Mouse (Mus musculus): Measurements from ENCODE around the gene Grik5.

Gene Grik5

DNA sequence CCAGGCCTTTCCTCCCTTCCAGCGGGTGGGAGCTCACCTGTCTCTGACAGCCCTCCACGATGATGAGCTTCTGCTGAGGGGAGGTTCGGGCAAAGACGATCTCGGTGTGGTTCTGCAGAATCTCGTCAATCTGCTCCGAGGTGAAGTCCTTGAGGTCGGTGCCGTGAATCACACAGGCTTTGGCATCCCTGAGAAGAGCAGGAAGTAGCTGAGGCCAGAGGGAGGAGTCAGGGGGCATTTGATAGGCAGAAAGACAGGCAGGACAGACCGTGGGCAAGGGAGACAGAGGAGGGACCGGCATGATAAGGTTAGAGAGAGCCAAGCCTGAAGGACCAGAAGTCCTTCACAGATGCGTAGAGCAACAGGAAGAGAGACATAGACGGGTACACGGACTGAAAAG, 84.2 kb downstream of the Grik5 start:
- no peak for DNase-seq (ENCODE audit: low read depth, low spot score)

DNA sequence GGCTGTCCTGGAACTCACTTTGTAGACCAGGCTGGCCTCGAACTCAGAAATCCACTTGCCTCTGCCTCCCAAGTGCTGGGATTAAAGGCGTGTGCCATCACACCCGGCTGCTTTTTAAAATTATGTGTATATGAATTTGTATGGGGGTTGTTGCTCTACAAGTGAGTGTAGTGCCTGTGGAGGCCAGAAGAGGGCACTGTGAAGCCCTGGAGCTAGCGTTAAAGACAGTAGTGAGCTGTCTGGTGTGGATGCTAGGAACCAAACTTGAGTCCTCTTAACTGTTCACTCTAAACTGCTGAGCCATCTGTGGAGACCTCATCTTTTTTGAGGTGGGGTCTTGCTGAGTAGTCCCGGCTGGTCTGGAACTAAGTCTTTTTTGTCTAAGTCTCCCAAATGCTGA, 86.3 kb downstream of the Grik5 start:
- no peak for DNase-seq (ENCODE audit: low read depth, low spot score)

GRCm38 (mm10) chr7:24984307-24984706, 87.8 kb downstream of the Grik5 start:
- no peak for DNase-seq (ENCODE audit: low read depth, low spot score)

GRCm38 (mm10) chr7:24983396-24983795, 88.8 kb downstream of the Grik5 start:
- no peak for DNase-seq (ENCODE audit: low read depth, low spot score)

DNA sequence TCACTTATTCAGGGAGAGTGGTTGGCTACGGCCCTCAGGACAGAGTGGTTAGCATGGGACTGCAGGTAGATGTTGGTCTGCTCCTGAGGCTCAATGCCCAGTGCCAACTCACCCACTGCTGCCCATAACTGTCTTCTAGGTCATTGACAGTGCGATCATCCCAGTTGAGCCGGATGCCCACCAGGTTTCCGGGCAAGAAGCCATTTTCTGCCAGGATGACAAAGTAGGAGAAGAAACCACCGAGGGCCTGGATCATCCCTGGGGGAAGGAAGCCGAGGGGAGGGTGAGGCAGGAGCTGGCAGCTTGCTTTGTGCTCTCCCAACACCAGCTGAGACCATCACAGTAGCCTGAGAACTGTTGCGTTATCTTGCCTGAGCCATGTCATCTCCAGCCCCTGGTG, 91.7 kb downstream of the Grik5 start:
- no peak for DNase-seq (ENCODE audit: low read depth, low spot score)

GRCm38 (mm10) chr7:24978781-24979180, 93.4 kb downstream of the Grik5 start:
- DNase-seq (ENCODE audit: low read depth, low spot score): no peak

GRCm38 (mm10) chr7:24974893-24975595, 97.1 kb downstream of the Grik5 start:
- peak; percentile 74 for DNase-seq (ENCODE audit: low read depth, low spot score)

GRCm38 (mm10) chr7:24973902-24974301, 98.2 kb downstream of the Grik5 start:
- no peak for DNase-seq (ENCODE audit: low read depth, low spot score)

- no peak for DNase-seq (ENCODE audit: low read depth, low spot score)
Measured at GRCm38 (mm10) chr7:24973208-24973607, 98.9 kb downstream of the Grik5 start.

- peak; percentile 93 for DNase-seq (ENCODE audit: low read depth, low spot score)
Measured at GRCm38 (mm10) chr7:24971972-24972893, 99.9 kb downstream of the Grik5 start, which contains the start of gene Rabac1. TSS of gene Rabac1 (minus strand) at chr7:24972754.

GRCm38 (mm10) chr7:24971261-24971971, 100.7 kb downstream of the Grik5 start:
- peak; percentile 71 for DNase-seq (ENCODE audit: low read depth, low spot score)

GRCm38 (mm10) chr7:24970341-24970740, 101.8 kb downstream of the Grik5 start:
- DNase-seq (ENCODE audit: low read depth, low spot score): no peak

GRCm38 (mm10) chr7:24969805-24970204, 102.3 kb downstream of the Grik5 start:
- no peak for DNase-seq (ENCODE audit: low read depth, low spot score)

DNA sequence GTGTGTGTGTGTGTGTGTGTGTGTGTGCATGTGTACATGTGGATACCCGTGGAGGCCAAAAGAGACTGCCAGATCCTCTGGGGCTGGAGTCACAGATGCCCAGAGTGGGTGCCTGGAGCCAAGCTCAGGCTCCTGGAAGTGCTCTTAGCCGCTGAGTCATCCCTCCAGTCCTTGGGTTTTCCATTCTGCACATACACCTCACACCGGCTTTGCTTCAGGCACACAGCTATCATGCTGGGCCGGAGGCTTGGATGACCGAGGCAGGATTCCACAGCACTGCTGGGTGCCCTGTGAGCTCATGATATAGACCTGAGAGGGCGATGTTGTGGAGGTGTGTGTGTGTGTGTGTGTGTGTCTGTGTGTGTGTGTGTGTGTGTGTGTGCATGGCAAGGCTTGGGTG, 103.7 kb downstream of the Grik5 start:
- DNase-seq (ENCODE audit: low read depth, low spot score): no peak

DNA sequence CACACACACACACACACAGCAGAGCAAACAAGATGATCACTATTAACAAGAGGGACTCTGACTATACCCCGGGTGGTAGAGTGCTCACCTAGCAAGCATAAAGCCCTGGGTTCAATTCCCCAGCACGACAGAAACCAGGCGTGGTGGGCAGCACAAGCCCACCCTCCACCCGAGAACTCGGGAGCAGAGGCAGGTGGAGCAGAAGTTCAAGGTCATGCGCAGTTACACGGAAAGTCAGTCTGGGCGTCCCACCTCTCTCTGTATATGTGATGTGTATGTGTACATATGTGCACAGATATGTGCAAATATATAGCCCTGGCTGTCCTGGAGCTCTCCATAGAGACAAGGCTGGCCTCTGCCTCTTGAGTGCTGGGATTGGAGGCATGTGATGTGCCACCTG, 104.2 kb downstream of the Grik5 start:
- no peak for DNase-seq (ENCODE audit: low read depth, low spot score)

DNA sequence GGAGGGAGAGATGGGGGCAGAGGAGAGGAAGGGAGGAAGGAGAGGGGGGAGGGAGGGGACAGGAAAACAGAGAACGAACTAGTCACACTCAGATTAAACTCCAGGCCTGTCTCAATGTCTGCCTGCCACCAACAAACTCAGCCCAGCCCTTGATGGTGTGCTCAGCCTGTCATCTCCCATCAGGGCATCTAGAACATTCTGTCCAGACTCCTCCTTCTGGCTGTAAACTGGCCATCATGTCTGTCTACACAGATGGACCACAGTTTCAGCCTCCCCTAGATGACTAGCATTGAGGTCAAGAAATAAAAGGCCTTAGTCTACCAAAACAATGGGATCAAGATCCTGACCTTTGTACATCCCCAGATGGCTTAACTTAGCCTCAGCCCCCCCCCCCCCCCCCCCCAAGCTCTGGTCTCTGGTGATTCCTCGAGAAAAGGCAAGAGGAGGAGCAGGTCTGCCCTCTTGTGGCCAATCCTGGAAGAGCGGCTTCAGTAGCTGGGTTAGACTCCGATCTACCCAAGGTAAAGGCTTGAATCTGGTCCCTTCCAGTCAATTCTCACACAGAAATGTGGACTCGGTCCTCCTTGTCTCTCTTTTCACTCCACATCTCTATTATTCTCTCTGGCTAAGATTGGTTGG, 107.1 kb downstream of the Grik5 start:
- peak; percentile 84 for DNase-seq (ENCODE audit: low read depth, low spot score)

- DNase-seq (ENCODE audit: low read depth, low spot score): no peak
Measured at GRCm38 (mm10) chr7:24964288-24964687, 107.9 kb downstream of the Grik5 start.

Measured in mesoderm, embryonic 11.5 days (tissue).